Mouse (Mus musculus) G1E (cell line): ENCODE measurements around the gene Ly6g6e. TPM values are rescaled to one million over a fixed set of nuclear protein-coding genes. Genes with fewer than 3 reads are reported as not detected.
A peak's percentile ranks its signal among the peaks of the same experiment; 100 is the strongest.

Source experiments
- ATAC-seq: 2 replicates; pipeline ENCODE4 v1.8.0; 2016; ENCODE audit warnings: mild to moderate bottlenecking; ENCODE audit not compliant: insufficient number of reproducible peaks, poor library complexity, low FRiP score, severe bottlenecking; ENCODE audit errors: extremely low read depth
- DNase-seq: peaks from one replicate; pipeline ENCODE4 v3.0.0; 2012; ENCODE audit warnings: low spot score
- H3K27me3 ChIP-seq: 2 replicates; pipeline ENCODE4 v1.6.1; 2012; ENCODE audit warnings: mild to moderate bottlenecking, low read length, inconsistent platforms; ENCODE audit not compliant: insufficient read depth
- H3K36me3 ChIP-seq: replicated peaks from 2 replicates; pipeline ENCODE3; 2012; ENCODE audit warnings: mild to moderate bottlenecking, inconsistent platforms
- H3K4me1 ChIP-seq: 2 replicates; pipeline ENCODE4 v1.6.1; 2012; ENCODE audit warnings: low read depth, low read length, inconsistent platforms, mixed read lengths; ENCODE audit not compliant: insufficient read depth
- H3K4me3 ChIP-seq: 2 replicates; pipeline ENCODE4 v1.5.1; 2012; ENCODE audit warnings: low read depth, mild to moderate bottlenecking, inconsistent platforms, low read length, moderate library complexity, mixed read lengths
- H3K9me3 ChIP-seq: replicated peaks from 2 replicates; pipeline ENCODE4 v1.6.1; 2012; ENCODE audit warnings: inconsistent platforms
- CTCF ChIP-seq: IDR thresholded peaks from 2 replicates; pipeline ENCODE4 v1.5.1; 2012; ENCODE audit warnings: low read depth, low read length, inconsistent platforms, mixed read lengths
- GATA1 ChIP-seq: IDR thresholded peaks from 2 replicates; pipeline ENCODE4 v1.6.1; 2012; ENCODE audit warnings: borderline replicate concordance, low read length, inconsistent platforms, mixed read lengths
- GATA2 ChIP-seq: IDR thresholded peaks from 2 replicates; pipeline ENCODE4 v1.6.1; 2012; ENCODE audit warnings: low read depth, low read length, inconsistent platforms, borderline replicate concordance
- POLR2AphosphoS5 ChIP-seq: IDR thresholded peaks from 2 replicates; pipeline ENCODE4 v1.6.1; 2012; ENCODE audit warnings: low read depth, low read length, inconsistent platforms; ENCODE audit not compliant: insufficient replicate concordance
- TAL1 ChIP-seq: conservative IDR thresholded peaks from 2 replicates; pipeline ENCODE4 v1.6.1; 2012; ENCODE audit warnings: low read depth, low read length, inconsistent platforms, mixed read lengths
- polyA plus RNA-seq: library from polyadenylated mRNA; stranded (reverse); fragments of >175 nt; gene quantifications from 2 replicates; pipeline ENCODE4 v1.2.3, GENCODE M21; 2012
- total RNA-seq, 2 experiments: library from RNA; stranded (forward) in 1 of 2; stranded (reverse) in 1 of 2; fragments of 200-1000 nt in 1 of 2; fragments of >200 nt in 1 of 2; fragmentation: Nextera tagmentation in 1 of 2; gene quantifications; 2 replicates each; pipeline ENCODE4 v1.2.3; 2014 to 2017

Ly6g6e gene
- total and polyA plus RNA-seq, 3 experiments = 0.36 TPM; not detected in 2

- DNase-seq (no peak), ATAC-seq (no peak)
- Histone ChIP-seq H3K9me3 (no peaks in the 10 kb centered on the region), H3K4me3 (no peak overlapping the region), H3K27me3 (no peaks in the 10 kb centered on the region), H3K36me3 (no peaks in the 10 kb centered on the region), H3K4me1 (peaks cover 73% of the 10 kb centered on the region)
- no peak for TF ChIP-seq CTCF
- no peak for TF ChIP-seq GATA2
- TF ChIP-seq GATA1 = no peak
- no peak for TF ChIP-seq TAL1
- TF ChIP-seq POLR2AphosphoS5 = no peak
Measured at GRCm38 (mm10) chr17:35083929-35084497, 7.3 kb downstream of the Ly6g6e start.

DNA sequence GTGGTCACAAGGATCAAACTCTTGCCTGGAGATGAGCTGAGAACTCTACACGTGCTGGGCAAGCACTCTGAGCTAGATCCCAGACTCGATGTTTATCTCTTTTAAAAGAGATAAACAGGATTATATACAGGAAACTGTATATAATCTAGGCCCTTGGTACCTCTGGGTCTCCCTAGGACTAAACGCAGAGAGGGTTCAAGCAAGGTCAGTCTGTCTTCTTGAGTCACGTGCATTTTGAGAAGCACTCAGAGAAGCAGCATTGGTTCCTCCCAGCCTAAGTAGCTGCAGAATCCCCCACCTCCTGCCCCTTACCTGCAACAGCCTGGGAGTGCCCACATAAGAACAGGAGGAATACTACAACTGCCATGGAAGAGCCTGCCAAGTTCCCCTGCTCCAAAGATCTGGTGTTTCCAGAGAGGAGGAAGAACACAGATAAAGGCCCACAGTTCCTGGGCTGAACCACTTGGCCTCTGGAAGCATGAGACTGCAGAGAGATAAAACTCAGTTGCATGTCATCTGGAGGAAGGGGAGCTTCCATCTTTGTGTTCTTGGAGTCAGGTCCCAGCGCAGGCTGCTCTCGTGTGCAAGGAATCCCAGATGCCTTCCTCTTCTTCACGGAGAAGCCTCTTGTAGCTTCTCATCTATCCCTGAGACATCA is 8.6 kb downstream of the Ly6g6e start, which contains the start of gene Ly6g6f:
Gene Ly6g6f (minus strand): TSS at position 403 of the 658 bp plus-strand sequence.
- Histone ChIP-seq H3K9me3 (no peaks in the 10 kb centered on the region), H3K4me3 (no peak within 1 kb of the TSS), H3K27me3 (no peaks in the 10 kb centered on the region), H3K4me1 (peaks cover 64% of the 10 kb centered on the region), H3K36me3 (peaks cover 3% of the 10 kb centered on the region)
- ATAC-seq (peak; percentile 38; the same call in 1 of the 2 replicates), DNase-seq (no peak)
- no peak for TF ChIP-seq GATA2

GRCm38 (mm10) chr17:35088151-35088550 is 11.4 kb downstream of the Ly6g6e start:
- H3K4me3 ChIP-seq = no peak overlapping the region
- TF ChIP-seq TAL1 = no peak
- no peak for TF ChIP-seq CTCF
- no peak for TF ChIP-seq GATA2
- TF ChIP-seq POLR2AphosphoS5 = no peak
- no peak for TF ChIP-seq GATA1
- no peak for ATAC-seq

GRCm38 (mm10) chr17:35088825-35089644 is 12.3 kb downstream of the Ly6g6e start, which contains the start of gene Abhd16a:
TSS of gene Abhd16a (plus strand) at chr17:35089263.
- Histone ChIP-seq H3K36me3 (peaks cover 40% of the 10 kb centered on the region), H3K4me3 (peak within 1 kb of the TSS; percentile 81), H3K27me3 (no peaks in the 10 kb centered on the region), H3K9me3 (no peaks in the 10 kb centered on the region), H3K4me1 (peaks cover 64% of the 10 kb centered on the region)
- TF ChIP-seq TAL1 = no peak
- TF ChIP-seq POLR2AphosphoS5 = no peak
- TF ChIP-seq GATA1 = no peak
- no peak for TF ChIP-seq CTCF
- TF ChIP-seq GATA2 = no peak
- DNase-seq (peak; percentile 82), ATAC-seq (peak; percentile 77)

More at GRCm38 (mm10) chr17:35088151-35088550, 11.4 kb downstream of the Ly6g6e start:
- Histone ChIP-seq H3K36me3 (peaks cover 31% of the 10 kb centered on the region), H3K4me1 (peaks cover 66% of the 10 kb centered on the region), H3K27me3 (no peaks in the 10 kb centered on the region), H3K9me3 (no peaks in the 10 kb centered on the region)
- no peak for DNase-seq

DNA sequence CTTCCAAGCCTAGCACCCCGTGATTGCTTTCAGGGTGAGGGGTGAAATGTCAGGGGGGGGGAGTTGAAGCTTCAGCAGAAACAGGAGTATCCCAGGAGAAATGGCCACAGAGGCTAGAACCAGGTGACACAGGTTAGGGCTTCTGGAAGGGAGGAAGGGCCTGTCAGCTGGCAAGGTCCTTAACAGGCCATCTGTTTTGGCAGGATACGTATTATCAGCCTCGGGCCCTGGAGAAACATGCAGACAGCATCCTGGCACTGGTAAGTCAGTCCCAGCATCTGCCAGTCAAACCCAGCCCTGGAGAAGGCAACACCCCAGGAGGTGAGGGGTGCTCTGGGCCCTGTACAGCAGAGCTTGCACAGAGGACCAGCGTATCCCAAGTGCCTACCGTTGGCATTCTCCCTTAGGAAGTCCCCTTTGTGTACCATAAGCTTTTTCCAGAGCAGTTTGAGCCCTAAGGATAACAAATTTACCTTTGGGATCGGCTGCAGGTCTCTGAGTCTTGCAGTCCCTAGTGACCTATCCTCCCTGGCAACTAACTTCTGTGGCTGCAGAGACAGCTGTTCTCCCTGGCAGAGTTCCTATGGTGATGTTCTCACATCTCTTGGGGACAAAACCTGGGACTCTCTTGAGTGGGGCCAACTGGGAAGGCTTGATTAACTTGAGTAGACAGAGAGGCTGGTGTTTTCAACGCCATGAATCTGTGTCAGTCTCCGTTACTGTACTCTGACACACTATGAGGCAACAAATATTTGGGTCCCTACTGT is 13.6 kb downstream of the Ly6g6e start:
- DNase-seq (no peak), ATAC-seq (no peak)
- Histone ChIP-seq H3K4me3 (peak overlapping the region; percentile 81), H3K4me1 (peaks cover 61% of the 10 kb centered on the region), H3K36me3 (peaks cover 53% of the 10 kb centered on the region), H3K9me3 (no peaks in the 10 kb centered on the region), H3K27me3 (no peaks in the 10 kb centered on the region)
- TF ChIP-seq CTCF = no peak
- TF ChIP-seq POLR2AphosphoS5 = no peak
- no peak for TF ChIP-seq GATA1
- no peak for TF ChIP-seq TAL1
